Mouse (Mus musculus): Measurements from ENCODE around the gene Shroom1.

Gene Shroom1

DNA sequence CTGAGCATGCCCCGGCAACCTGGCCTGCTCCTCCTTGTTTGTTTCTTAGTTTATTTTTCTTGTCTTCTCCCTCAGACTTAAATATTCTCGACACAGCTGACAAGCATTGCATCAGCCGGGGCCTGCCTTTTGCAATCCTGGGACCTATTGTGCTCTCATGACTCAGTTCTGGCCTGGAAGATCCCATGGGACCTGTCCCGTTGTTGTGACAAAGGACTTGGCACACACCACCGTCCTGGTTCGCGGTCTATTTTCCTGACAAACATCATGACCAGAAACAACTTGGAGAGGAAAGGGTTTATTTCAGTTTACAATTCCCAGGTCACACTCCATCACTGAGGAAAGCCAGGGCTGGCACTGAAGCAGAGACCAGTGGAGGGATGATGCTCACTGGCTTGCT, 51.1 kb downstream of the Shroom1 start:
- DNase-seq (ENCODE audit: low read depth, low spot score), result no peak

GRCm38 (mm10) chr11:53508591-53508990, 51.6 kb downstream of the Shroom1 start:
- DNase-seq (ENCODE audit: low read depth, low spot score), result no peak

DNA sequence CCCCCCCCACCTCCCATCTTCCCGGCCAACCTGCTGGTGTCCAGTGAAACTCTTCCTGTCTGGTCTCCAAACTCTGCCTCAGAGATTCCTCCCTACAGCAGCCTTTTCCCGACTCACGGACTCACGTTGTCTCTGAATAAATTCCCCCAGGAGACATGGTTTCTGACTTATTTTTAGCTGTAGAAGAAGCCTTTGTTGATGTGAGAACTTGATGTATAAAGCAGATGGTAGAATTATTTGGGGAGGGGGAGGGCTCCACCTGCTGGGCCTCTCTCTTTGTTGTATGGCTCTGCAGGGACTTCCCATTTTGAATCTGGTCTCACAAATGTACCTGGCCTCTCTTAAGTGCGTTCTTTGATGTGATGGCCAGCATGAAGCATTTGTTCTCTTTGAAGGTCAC, 53.3 kb downstream of the Shroom1 start:
- DNase-seq (ENCODE audit: low read depth, low spot score), result no peak

DNA sequence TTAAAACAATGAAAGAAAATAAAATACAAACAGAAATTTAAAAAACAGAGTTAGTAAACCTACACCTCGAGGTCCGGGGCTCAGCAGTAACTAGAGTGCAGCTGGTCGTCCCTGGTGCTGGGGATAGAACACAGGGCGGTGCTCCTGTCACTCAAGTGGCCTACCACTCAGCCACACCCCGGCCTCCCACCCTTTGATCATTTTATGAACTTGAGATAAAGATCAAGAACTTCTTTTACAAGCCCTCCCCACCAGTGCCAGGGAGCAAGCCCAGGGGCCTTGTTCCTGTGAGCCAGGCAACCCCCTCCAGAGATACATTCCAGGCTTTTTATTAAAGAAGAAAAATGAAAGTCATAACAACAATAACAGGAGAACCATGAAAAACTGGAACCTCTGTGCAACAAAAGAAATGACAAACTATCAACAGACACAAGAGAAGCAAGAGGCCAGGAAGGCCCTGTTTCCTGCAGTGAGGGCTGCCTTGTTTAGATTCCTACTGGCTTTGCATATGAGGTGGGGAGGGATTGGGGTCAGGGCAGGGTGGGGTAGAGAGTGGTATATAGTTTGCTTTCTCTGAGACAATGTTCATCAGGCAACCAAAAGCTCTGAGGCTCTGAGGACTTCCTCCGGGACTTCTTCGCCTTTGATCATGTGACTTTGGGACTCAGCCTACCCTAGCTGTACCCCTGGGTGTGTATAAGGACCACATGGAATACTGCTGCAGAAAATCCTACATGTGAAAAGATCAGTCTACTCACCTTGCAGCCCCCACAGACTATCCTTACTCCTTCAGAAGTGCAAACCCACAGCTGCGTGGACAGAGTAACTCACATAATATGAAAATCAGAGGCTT, 60.0 kb downstream of the Shroom1 start:
- no peak for DNase-seq (ENCODE audit: low read depth, low spot score)
